Mouse (Mus musculus) hindbrain, embryonic 13.5 days (tissue): Measurements from ENCODE around the gene Wdr66. TPM values are rescaled to one million over a fixed set of nuclear protein-coding genes. Genes with fewer than 3 reads are reported as not detected.

Experiments used
- ATAC-seq: fragments of 200-750 bp; cut with Nextera tagmentation; 2 replicates; pipeline ENCODE4 v1.8.0; 2017; ENCODE audit warnings: moderate TSS enrichment; ENCODE audit not compliant: low FRiP score
- H3K27ac ChIP-seq: fragments of 300-500 bp; sonication (generic); 2 replicates; pipeline ENCODE4 v1.5.1; 2015; ENCODE audit warnings: inconsistent platforms, mild to moderate bottlenecking, moderate library complexity
- H3K27me3 ChIP-seq: fragments of 300-500 bp; sonication (generic); 2 replicates; pipeline ENCODE4 v1.6.1; 2015; ENCODE audit warnings: mild to moderate bottlenecking, inconsistent platforms
- H3K36me3 ChIP-seq: fragments of 300-500 bp; sonication (generic); 2 replicates; pipeline ENCODE4 v1.6.1; 2015; ENCODE audit warnings: mild to moderate bottlenecking, inconsistent platforms
- H3K4me1 ChIP-seq: fragments of 300-500 bp; sonication (generic); replicated peaks from 2 replicates; pipeline ENCODE4 v1.6.1; 2015; ENCODE audit warnings: inconsistent platforms
- H3K4me2 ChIP-seq: fragments of 300-500 bp; sonication (generic); 2 replicates; pipeline ENCODE4 v1.6.1; 2015; ENCODE audit warnings: inconsistent platforms, mild to moderate bottlenecking, moderate library complexity
- H3K4me3 ChIP-seq: fragments of 300-500 bp; sonication (generic); 2 replicates; pipeline ENCODE4 v1.5.1; 2015; ENCODE audit warnings: mild to moderate bottlenecking, inconsistent platforms
- H3K9ac ChIP-seq: fragments of 300-500 bp; sonication (generic); 2 replicates; pipeline ENCODE4 v1.6.1; 2015; ENCODE audit warnings: mild to moderate bottlenecking, inconsistent platforms
- H3K9me3 ChIP-seq: fragments of 300-500 bp; sonication (generic); 2 replicates; pipeline ENCODE4 v1.6.1; 2016; ENCODE audit warnings: inconsistent platforms
- WGBS: fragments of 180-500 bp; shearing (Covaris S2); methylation state at CpG from one replicate; pipeline ENCODE4 v1.1.7; 2015; 5-methylcytosine and 5-hydroxymethylcytosine counted together
- polyA plus RNA-seq: library from polyadenylated mRNA; unstranded; fragments of >200 nt; fragmentation: Nextera tagmentation; extraction: Ambion mirVana; gene quantifications from 2 replicates; pipeline ENCODE4 v1.2.1, GENCODE M21; 2015

The Wdr66 gene
- polyA plus RNA-seq, 1 experiment from 2014 or later: 1.9 TPM

GRCm38 (mm10) chr5:123376569-123376968, 124.7 kb downstream of the Wdr66 start:
- Histone ChIP-seq H3K27ac (peak overlapping the region; percentile 18; the same call in 1 of the 2 replicates), H3K36me3 (peaks cover 31% of the 10 kb centered on the region), H3K9me3 (no peaks in the 10 kb centered on the region), H3K4me3 (no peak overlapping the region), H3K4me1 (no peaks in the 10 kb centered on the region), H3K27me3 (no peaks in the 10 kb centered on the region), H3K9ac (no peak overlapping the region), H3K4me2 (no peak overlapping the region)
- WGBS: 34% methylated on average over 10 of the region's 10 CpGs
- no peak for ATAC-seq

Other genes starting within 250 kb of the Wdr66 start
- gene Orai1, start 237.0 kb upstream of the Wdr66 start, polyA plus RNA-seq: 11.8 and 12.3 TPM in 2 replicates
- 0.65 and 1.5 TPM in 2 replicates for gene Morn3, start 205.1 kb upstream of the Wdr66 start, polyA plus RNA-seq
- gene Tmem120b, start 183.7 kb upstream of the Wdr66 start, polyA plus RNA-seq: 18.0 and 18.6 TPM in 2 replicates
- gene Rhof, start 119.4 kb upstream of the Wdr66 start, polyA plus RNA-seq: 5.1 and 5.8 TPM in 2 replicates
- gene Setd1b, start 109.9 kb upstream of the Wdr66 start, polyA plus RNA-seq: 12.9 and 13.1 TPM in 2 replicates
- 76.0 and 79.3 TPM in 2 replicates for gene Psmd9, start 82.7 kb upstream of the Wdr66 start, polyA plus RNA-seq
- not detected in 2 replicates for gene Hpd, start 69.4 kb upstream of the Wdr66 start, polyA plus RNA-seq
- gene Bcl7a, start 91.7 kb downstream of the Wdr66 start, polyA plus RNA-seq: 47.1 and 48.6 TPM in 2 replicates
- 18.4 and 19.5 TPM in 2 replicates for gene Mlxip, start 142.7 kb downstream of the Wdr66 start, polyA plus RNA-seq
- gene Lrrc43, start 237.2 kb downstream of the Wdr66 start, polyA plus RNA-seq: 0.16 and 0.22 TPM in 2 replicates
- not detected in 2 replicates for gene Il31, start 237.4 kb downstream of the Wdr66 start, polyA plus RNA-seq